Mouse (Mus musculus): ENCODE measurements around the gene Gtf2f2. TPM values are rescaled to one million over a fixed set of nuclear protein-coding genes. Genes with fewer than 3 reads are reported as not detected.

Gtf2f2 gene
- total and polyA plus RNA-seq, 3 experiments = 57.6 to 71.2 TPM; not detected in 1

DNA sequence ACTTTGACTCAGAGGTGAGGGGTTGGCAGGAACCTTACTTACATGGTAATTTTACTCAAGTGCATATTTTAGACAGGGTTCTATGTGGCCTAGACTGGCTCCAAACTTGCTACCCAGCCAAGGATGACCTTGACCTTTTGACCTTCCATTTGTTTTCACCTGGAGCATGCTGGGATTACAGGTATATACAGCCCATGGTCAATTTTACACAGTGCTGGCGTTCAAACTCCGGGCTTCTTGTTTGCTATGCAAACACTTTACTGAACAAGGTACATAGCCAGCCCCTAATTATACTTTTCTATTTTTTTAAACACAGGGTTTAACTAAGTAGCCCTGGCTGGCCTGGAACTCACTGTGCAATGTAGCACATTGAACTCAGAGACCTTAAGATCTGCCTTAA lies 98.0 kb downstream of the Gtf2f2 start:
- no peak overlapping the region for H3K9ac ChIP-seq (ENCODE audit: control insufficient read depth, low read depth, low read length, poor library complexity, severe bottlenecking)
- peaks cover 2% of the 10 kb centered on the region; the same call in 1 of the 2 replicates for H3K79me2 ChIP-seq (ENCODE audit: control insufficient read depth, insufficient read depth, low read length, poor library complexity)
- H3K36me3 ChIP-seq (ENCODE audit: control insufficient read depth in 1 of 2, insufficient read depth in 2 of 2, low read length in 2 of 2) = peaks cover 0 to 5% of the 10 kb centered on the region in 2 experiments; a peak in 3 of 4 replicates
- no peak overlapping the region for H3K4me3 ChIP-seq (ENCODE audit: control insufficient read depth in 1 of 2, insufficient read depth in 1 of 2, low read depth in 2 of 2, low read length in 2 of 2)
- no peaks in the 10 kb centered on the region for H3K27me3 ChIP-seq (ENCODE audit: control insufficient read depth in 1 of 2, insufficient read depth in 2 of 2, low read length in 2 of 2)
- H3K27ac ChIP-seq (ENCODE audit: control insufficient read depth, low read depth, low read length) = no peak overlapping the region
- no peaks in the 10 kb centered on the region for H3K4me1 ChIP-seq (ENCODE audit: control insufficient read depth in 1 of 2, insufficient read depth in 2 of 2, low read length in 2 of 2)
- DNase-seq (ENCODE audit: low read depth, low spot score) = no peak
- no peak for TF ChIP-seq CTCF (IDR thresholded peaks at IDR 0.05 in 2 of 3, conservative IDR thresholded peaks at IDR 0.05 in 1 of 3; ENCODE audit: control insufficient read depth in 1 of 3, insufficient read depth in 1 of 3, low read depth in 2 of 3, low read length in 3 of 3, poor library complexity in 1 of 3, severe bottlenecking in 1 of 3)
- no peaks in the 10 kb centered on the region for H3K9me3 ChIP-seq (replicated peaks; ENCODE audit: insufficient read depth, low read length)

DNA sequence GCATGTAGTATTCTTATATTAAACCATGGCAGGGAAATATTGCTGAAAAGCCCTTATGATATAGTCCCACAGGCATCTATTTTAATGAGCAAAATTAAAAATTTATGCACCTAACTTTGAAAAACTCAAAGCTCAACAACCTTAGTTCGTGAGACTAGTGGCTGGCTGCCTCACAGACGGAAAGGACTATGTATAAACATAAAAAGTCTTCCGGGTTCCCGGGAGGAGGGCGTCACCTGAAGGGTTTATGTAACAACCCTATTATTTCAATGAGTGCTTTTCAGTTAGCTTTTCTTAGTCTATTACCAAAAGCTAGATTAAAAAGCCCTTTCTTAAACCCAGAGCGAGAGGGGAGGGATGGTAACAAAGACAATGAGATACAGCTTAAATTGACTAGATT lies 98.7 kb downstream of the Gtf2f2 start:
- Histone ChIP-seq H3K4me1 (ENCODE audit: control insufficient read depth in 1 of 2, insufficient read depth in 2 of 2, low read length in 2 of 2) (no peaks in the 10 kb centered on the region), H3K27ac (ENCODE audit: control insufficient read depth, low read depth, low read length) (no peak overlapping the region), H3K36me3 (ENCODE audit: control insufficient read depth in 1 of 2, insufficient read depth in 2 of 2, low read length in 2 of 2) (peaks cover 0 to 2% of the 10 kb centered on the region in 2 experiments; a peak in 3 of 4 replicates), H3K9me3 (replicated peaks; ENCODE audit: insufficient read depth, low read length) (no peaks in the 10 kb centered on the region), H3K4me3 (ENCODE audit: control insufficient read depth in 1 of 2, insufficient read depth in 1 of 2, low read depth in 2 of 2, low read length in 2 of 2) (no peak overlapping the region), H3K27me3 (ENCODE audit: control insufficient read depth in 1 of 2, insufficient read depth in 2 of 2, low read length in 2 of 2) (no peaks in the 10 kb centered on the region), H3K79me2 (ENCODE audit: control insufficient read depth, insufficient read depth, low read length, poor library complexity) (0 out of 2 replicates have a peak, but pooled peaks cover 2% of the 10 kb centered on the region), H3K9ac (ENCODE audit: control insufficient read depth, low read depth, low read length, poor library complexity, severe bottlenecking) (no peak overlapping the region)
- TF ChIP-seq MYB (IDR thresholded peaks at IDR 0.05; ENCODE audit: low read depth, low read length) (no peak), RCOR1 (IDR thresholded peaks at IDR 0.05; ENCODE audit: low read depth, low read length) (no peak), MEF2A (IDR thresholded peaks at IDR 0.05; ENCODE audit: extremely low read depth, insufficient replicate concordance, low read depth, low read length, poor library complexity, severe bottlenecking) (no peak), E2F4 (IDR thresholded peaks at IDR 0.05; ENCODE audit: borderline replicate concordance, low read depth, low read length) (no peak), ZMIZ1 (IDR thresholded peaks at IDR 0.05; ENCODE audit: low read depth, low read length) (no peak), POLR2A (IDR thresholded peaks at IDR 0.05; ENCODE audit: control insufficient read depth in 1 of 2, insufficient read depth in 1 of 2, low read depth in 1 of 2, low read length in 2 of 2, poor library complexity in 1 of 2) (no peak), MYC (IDR thresholded peaks at IDR 0.05; ENCODE audit: low read depth, low read length) (no peak), POLR2AphosphoS5 (IDR thresholded peaks at IDR 0.05; ENCODE audit: borderline replicate concordance, low read depth, low read length) (no peak), SIN3A (IDR thresholded peaks at IDR 0.05; ENCODE audit: low read length) (no peak), TBP (IDR thresholded peaks at IDR 0.05; ENCODE audit: low read depth, low read length) (no peak), MAFK (IDR thresholded peaks at IDR 0.05; ENCODE audit: borderline replicate concordance, low read depth, low read length) (no peak), JUND (IDR thresholded peaks at IDR 0.05; ENCODE audit: low read depth, low read length) (no peak)
- DNase-seq (ENCODE audit: low read depth, low spot score) = no peak

DNA sequence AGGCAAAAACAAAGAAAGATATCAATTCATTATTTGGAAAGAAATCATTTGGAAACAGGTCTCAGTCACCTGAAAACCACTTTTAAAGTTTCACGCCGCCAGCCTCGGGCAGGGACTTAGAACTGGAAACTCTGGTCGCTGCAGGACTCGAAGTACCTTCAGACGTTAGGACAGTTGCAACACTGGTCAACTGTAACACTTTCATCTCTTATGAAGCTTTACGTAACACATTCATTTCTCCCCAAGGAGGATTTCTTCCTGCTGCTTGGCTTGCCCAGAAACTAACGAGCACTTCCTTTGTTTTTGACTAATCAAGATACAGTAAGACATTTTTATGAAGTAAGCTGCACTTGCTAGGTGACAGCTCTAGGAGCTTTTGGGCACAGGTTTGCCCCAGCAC lies 103.7 kb downstream of the Gtf2f2 start:
- no peaks in the 10 kb centered on the region for H3K9me3 ChIP-seq (replicated peaks; ENCODE audit: insufficient read depth, low read length)
- no peak for TF ChIP-seq GATA1 (IDR thresholded peaks at IDR 0.05; ENCODE audit: low read depth, low read length)
- TF ChIP-seq POLR2AphosphoS5 (IDR thresholded peaks at IDR 0.05; ENCODE audit: borderline replicate concordance, low read depth, low read length) = no peak
- no peak for TF ChIP-seq ZNF384 (IDR thresholded peaks at IDR 0.05; ENCODE audit: low read depth, low read length)
- no peaks in the 10 kb centered on the region for H3K27me3 ChIP-seq (ENCODE audit: control insufficient read depth in 1 of 2, insufficient read depth in 2 of 2, low read length in 2 of 2)
- H3K9ac ChIP-seq (ENCODE audit: control insufficient read depth, low read depth, low read length, poor library complexity, severe bottlenecking) = no peak overlapping the region
- H3K4me1 ChIP-seq (ENCODE audit: control insufficient read depth in 1 of 2, insufficient read depth in 2 of 2, low read length in 2 of 2) = no peaks in the 10 kb centered on the region
- no peak overlapping the region for H3K27ac ChIP-seq (ENCODE audit: control insufficient read depth, low read depth, low read length)
- DNase-seq (ENCODE audit: low read depth, low spot score) = no peak
- peaks cover 0 to 13% of the 10 kb centered on the region in 2 experiments; a peak in 3 of 4 replicates for H3K36me3 ChIP-seq (ENCODE audit: control insufficient read depth in 1 of 2, insufficient read depth in 2 of 2, low read length in 2 of 2)
- H3K4me3 ChIP-seq (ENCODE audit: control insufficient read depth in 1 of 2, insufficient read depth in 1 of 2, low read depth in 2 of 2, low read length in 2 of 2) = no peak overlapping the region
- H3K79me2 ChIP-seq (ENCODE audit: control insufficient read depth, insufficient read depth, low read length, poor library complexity) = 0 out of 2 replicates have a peak, but pooled peaks cover 1% of the 10 kb centered on the region

All from MEL (cell line).